Mouse (Mus musculus) right cerebral cortex, adult 2 months (tissue): ENCODE results near the gene Hrasls5.

Experiments
- DNase-seq, 2 experiments: peaks; one replicate each; pipeline ENCODE4 v3.0.0; 2021 to 2022; ENCODE audit warnings: low spot score in 2 of 2

Hrasls5 gene

DNA sequence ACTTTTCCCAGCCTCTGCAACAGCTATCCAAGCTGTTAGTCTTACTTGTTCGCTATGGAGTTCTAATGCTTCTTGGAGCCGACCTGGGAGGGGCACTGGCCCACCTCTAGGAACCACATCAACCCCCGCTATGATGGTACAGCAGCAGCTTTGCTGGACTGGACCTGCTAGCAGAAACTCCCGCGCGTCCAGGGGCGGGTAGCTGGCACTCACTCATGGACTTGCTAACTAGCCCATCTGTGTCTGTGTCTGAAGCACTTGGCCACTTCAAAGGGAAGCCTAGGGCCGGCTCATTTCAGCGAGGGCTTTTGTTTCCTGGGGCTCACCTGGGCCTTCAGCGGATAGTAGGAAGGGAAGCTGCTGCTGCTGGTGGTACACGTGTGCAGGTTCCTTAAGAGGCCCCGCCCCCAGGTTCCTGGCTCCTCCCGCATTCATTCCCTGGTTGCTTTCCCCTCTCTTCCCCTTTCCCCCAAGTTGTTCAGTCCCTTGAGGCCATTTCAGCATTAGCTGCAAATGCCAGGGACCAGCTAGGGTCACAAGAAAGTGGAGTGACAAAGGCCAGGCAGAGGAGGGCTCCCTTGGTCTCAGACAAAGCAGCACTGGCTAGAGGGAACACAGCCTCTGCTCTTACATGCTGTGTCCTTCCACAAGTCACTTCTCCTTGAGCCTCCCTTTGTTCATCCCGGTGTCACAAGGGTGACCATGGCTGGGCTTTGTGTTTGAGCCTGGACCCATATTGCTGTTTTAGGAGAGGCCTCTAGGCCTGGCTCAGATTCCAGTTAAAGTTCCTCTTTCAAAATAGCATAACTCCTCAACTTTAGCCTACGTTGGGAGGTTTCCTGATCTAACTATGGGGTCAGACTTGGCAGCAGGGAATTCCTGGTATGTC lies 5.3 kb upstream of the Hrasls5 start, which contains the start of gene Lgals12:
TSS of gene Lgals12 (minus strand) at position 393 of the 889 bp plus-strand sequence.
- DNase-seq: peak; percentile 58 to 70

DNA sequence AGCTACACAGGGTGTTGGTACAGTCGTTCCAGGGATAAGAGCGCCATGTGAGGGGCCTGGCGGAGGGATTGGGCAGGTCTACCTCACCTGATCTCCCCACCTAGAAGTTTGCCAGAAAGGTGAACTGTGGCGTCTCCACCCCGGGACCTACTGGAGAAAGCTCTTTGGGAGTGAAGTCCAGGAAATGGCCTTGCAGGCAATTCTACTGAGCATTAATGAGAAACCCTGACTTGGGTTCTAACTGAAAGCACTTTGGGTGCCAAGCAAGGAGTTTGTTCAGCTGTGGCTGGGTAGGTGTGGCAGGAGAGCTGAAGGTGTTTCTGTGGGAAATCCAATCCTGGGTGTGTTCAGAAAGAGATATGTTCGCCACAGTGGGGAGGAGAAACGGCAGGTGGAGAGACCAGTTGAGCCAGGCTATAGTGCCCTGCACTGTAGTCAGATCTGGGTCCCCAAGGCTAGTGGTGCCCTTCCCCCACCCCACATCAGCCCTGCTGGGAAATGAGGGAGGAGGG lies 4.6 kb upstream of the Hrasls5 start:
- DNase-seq: no peak

DNA sequence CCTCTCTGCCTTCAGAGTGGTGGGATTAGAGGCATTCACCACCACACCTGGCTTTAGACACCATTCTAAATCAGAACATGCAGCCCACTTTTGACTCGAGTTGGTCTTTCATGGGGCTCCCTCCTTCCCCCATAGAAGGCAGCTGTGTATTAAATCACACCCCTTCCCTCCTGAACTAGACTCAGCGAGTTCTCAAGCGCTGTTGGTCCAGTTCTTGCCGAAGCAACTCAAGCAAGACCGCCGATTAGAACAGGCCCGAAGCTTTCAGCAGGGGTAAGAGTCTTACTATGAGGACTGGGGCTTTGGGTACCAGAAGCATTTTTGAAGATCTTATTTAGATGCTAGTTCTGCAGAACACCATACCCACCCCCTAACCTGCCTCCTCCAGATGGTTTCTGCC lies 810 bp downstream of the Hrasls5 start:
- DNase-seq: no peak

- no peak for DNase-seq
Observed at GRCm38 (mm10) chr19:7616231-7616930, 4.0 kb downstream of the Hrasls5 start.

DNA sequence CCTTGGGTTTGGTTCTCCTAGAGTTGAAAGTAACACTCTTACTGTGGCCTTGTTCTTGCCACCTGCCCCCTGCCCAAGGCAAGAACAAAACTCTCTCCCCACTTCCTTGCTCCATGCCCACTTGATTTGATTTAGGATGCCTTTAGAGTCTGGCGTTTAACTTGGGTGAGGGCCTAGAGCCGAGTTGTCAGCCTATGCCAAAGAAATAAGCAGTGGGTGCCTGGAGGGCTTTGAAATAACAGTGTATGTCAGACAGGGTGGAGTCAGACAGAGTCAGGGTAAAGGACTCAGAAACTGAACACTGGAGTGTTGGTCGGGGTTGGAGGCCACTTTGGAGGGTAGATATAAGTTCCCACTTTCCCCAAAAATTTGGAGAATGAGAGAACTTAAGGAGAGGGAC lies 4.7 kb downstream of the Hrasls5 start:
- DNase-seq: no peak

- DNase-seq: peak; percentile 73 to 78
Observed at GRCm38 (mm10) chr19:7617696-7618095, 5.4 kb downstream of the Hrasls5 start.

DNA sequence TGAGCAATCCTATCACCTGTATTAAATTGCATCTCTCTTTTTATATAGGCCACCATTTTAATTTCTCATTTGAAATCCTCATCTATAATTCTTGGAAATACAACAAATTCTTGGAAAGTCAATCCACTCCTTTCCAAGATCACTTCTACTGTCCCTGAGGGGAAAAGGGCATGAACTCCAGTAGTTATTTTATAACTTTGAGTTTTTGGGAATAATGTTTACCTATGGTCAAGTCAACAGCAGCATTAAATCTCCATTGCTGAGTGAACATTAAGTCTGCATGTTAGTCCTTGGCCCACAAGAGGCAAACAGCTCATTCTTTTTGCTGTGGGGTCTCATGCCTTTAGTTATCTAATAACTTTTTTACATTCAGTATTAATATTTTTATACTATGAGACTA lies 20.7 kb downstream of the Hrasls5 start:
- no peak for DNase-seq

DNA sequence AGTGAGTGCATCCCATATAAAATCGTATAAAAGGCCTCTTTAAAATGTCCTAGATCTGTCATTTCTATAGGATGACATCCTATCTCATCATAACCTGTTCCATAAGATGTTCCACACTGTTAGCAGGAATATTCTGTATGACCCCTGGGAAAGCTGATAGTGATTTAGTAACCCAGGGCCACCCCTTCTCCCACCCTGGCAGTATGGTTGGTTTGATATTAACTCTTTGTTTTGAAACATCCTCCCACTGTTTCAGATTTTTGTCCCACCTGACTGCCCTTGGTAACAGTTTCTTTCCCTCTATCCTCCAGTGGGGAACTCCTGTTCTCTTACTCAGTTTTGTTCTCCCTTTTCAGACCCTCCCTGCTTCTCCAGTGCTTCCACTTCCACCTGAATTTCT lies 21.4 kb downstream of the Hrasls5 start:
- DNase-seq: no peak

GRCm38 (mm10) chr19:7648913-7649666 lies 36.7 kb downstream of the Hrasls5 start:
- DNase-seq: no peak

DNA sequence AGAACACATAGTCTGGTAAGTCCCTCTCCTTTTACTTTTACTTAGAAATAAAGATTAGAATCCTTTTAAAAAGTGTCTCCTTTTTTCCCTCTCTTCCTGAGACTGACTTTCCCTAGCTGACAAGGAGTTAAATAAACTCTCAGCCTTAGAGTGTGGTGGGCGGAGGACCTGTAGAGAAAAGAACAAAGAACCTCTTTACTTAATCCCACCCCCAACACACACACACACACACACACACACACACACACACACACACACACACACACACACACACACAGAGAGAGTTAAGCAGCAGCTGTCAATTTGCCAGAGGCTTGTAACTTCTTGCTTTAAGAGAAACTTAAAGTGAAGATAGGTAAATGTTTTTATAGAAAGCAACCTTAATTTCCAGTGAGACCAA lies 59.7 kb downstream of the Hrasls5 start:
- no peak for DNase-seq

DNA sequence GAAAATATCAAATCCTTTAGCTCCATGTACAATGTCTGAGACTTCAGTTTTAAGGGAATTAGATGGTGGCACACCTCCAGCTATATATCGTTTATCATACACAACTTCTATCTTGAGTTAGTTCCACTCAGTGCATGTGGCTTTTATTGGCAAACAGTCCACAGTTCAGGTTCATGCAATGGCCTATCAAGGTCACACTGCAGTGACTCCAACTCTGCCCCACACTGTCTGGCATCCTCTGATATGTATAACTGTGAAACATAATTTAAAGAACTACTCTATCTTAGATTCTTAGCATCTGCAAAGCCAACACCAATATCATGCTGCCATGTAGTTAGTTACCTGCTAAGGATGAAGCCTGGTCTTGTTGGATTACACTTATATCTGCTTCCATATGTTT lies 75.6 kb downstream of the Hrasls5 start:
- no peak for DNase-seq
